In the genomic region with DNA sequence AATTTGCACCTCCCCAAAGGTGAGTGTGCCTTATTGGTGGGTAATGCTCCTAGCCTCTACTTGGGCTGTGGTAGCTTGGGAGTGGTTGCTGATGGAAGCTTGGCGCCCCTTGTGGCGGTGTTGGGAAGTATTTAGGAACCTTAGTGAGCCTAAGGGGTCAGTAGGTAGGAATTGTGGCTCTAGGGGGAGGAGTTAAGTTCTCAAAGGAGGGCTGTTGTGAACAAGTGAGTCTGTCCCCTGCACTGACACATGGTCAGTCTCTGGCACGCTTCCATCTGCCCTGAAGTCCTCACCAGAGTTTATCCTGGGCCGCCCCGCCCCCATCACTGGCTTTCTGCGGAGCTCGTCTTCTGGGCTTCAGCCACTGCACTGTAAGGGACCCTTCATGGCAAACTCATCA, we compare ENCODE assay signal across 8 mouse cellular contexts.
DNase-seq lines count a peak whose midpoint lies in the region; ATAC-seq lines count a peak whose summit lies in the region.

No protein-coding gene starts in this region.

- H3K4me2 ChIP-seq in kidney, embryonic 14.5 days (replicated peaks; ENCODE audit: low read depth, low read length): no peak overlapping the region
- H3K4me2 ChIP-seq in midbrain, embryonic 16.5 days (ENCODE audit: low read length): no peak overlapping the region

- intact Hi-C loops in heart, postnatal 14 days (cut with DNase I): no loop called here

- DNase-seq in heart, postnatal 14 days: peak; percentile 12 to 15
- DNase-seq in heart, embryonic 10.5 days (ENCODE audit: low spot score): no peak
- DNase-seq in NIH3T3 (ENCODE audit: low read depth): peak; percentile 9
- peak; percentile 24 to 30 for DNase-seq in cerebellum, postnatal 36 days
- no peak for DNase-seq in yolk sac, embryonic 10.5 days (ENCODE audit: low spot score)
- DNase-seq in heart, adult 9 months (ENCODE audit: low spot score in 2 of 2): no peak

- no peaks in the 10 kb centered on the region for H3K27me3 ChIP-seq in heart, embryonic 10.5 days (ENCODE audit: insufficient read depth, poor library complexity, severe bottlenecking)
- H3K27me3 ChIP-seq in kidney, embryonic 14.5 days (ENCODE audit: control insufficient read depth, insufficient read depth, low read length): no peaks in the 10 kb centered on the region
- H3K27me3 ChIP-seq in midbrain, embryonic 16.5 days (ENCODE audit: control insufficient read depth, insufficient read depth, low read depth, low read length): no peaks in the 10 kb centered on the region

- 23% methylated on average over 7 of the region's 7 CpGs for WGBS in heart, embryonic 10.5 days
- WGBS in kidney, embryonic 14.5 days: 16% methylated on average over 7 of the region's 7 CpGs
- WGBS in midbrain, embryonic 16.5 days: 21% methylated on average over 7 of the region's 7 CpGs

- no peaks in the 10 kb centered on the region for H3K9me3 ChIP-seq in heart, embryonic 10.5 days
- no peaks in the 10 kb centered on the region for H3K9me3 ChIP-seq in kidney, embryonic 14.5 days (ENCODE audit: control insufficient read depth, low read length)
- H3K9me3 ChIP-seq in midbrain, embryonic 16.5 days (replicated peaks; ENCODE audit: control insufficient read depth, low read length, poor library complexity, severe bottlenecking): no peaks in the 10 kb centered on the region

- no peak overlapping the region for H3K27ac ChIP-seq in heart, embryonic 10.5 days
- H3K27ac ChIP-seq in kidney, embryonic 14.5 days (ENCODE audit: low read depth, low read length): no peak overlapping the region; the same call in 1 of the 2 replicates
- no peak overlapping the region for H3K27ac ChIP-seq in midbrain, embryonic 16.5 days (ENCODE audit: low read length)

- H3K4me3 ChIP-seq in heart, embryonic 10.5 days: no peak overlapping the region
- H3K4me3 ChIP-seq in kidney, embryonic 14.5 days (ENCODE audit: low read length): no peak overlapping the region
- H3K4me3 ChIP-seq in midbrain, embryonic 16.5 days (ENCODE audit: low read depth, low read length): no peak overlapping the region

- H3K9ac ChIP-seq in kidney, embryonic 14.5 days (ENCODE audit: low read depth, low read length): no peak overlapping the region
- H3K9ac ChIP-seq in midbrain, embryonic 16.5 days (ENCODE audit: low read depth, low read length): no peak overlapping the region

- peak; percentile 81 for ATAC-seq in kidney, embryonic 14.5 days (ENCODE audit: low FRiP score, low TSS enrichment)
- ATAC-seq in midbrain, embryonic 16.5 days: peak; percentile 5; the same call in 1 of the 2 replicates

- no peaks in the 10 kb centered on the region for H3K36me3 ChIP-seq in heart, embryonic 10.5 days
- H3K36me3 ChIP-seq in kidney, embryonic 14.5 days (ENCODE audit: control insufficient read depth, insufficient read depth, low read length): no peaks in the 10 kb centered on the region
- no peaks in the 10 kb centered on the region for H3K36me3 ChIP-seq in midbrain, embryonic 16.5 days (ENCODE audit: control insufficient read depth, insufficient read depth, low read length)

- no peaks in the 10 kb centered on the region for H3K4me1 ChIP-seq in heart, embryonic 10.5 days
- H3K4me1 ChIP-seq in kidney, embryonic 14.5 days (ENCODE audit: control insufficient read depth, insufficient read depth, low read length): 0 out of 2 replicates have a peak, but pooled peaks cover 10% of the 10 kb centered on the region
- H3K4me1 ChIP-seq in midbrain, embryonic 16.5 days (ENCODE audit: control insufficient read depth, insufficient read depth, low read length): no peaks in the 10 kb centered on the region

Comparison
In these comparisons a context has a peak if more than half of its experiments do, and no peak if none do; other contexts are left out.
1. DNase-seq: peak in heart, postnatal 14 days (2 of 2), NIH3T3 (single experiment) and cerebellum, postnatal 36 days (2 of 2); none in heart, embryonic 10.5 days (single experiment), yolk sac, embryonic 10.5 days (single experiment) and heart, adult 9 months (0 of 2).